Mouse (Mus musculus) G1E (cell line): ENCODE results near the gene Gm47841.

Experiments
- CTCF ChIP-seq: IDR thresholded peaks from 2 replicates; pipeline ENCODE4 v1.5.1; 2012; ENCODE audit warnings: low read depth, low read length, inconsistent platforms, mixed read lengths
- GATA1 ChIP-seq: IDR thresholded peaks from 2 replicates; pipeline ENCODE4 v1.6.1; 2012; ENCODE audit warnings: borderline replicate concordance, low read length, inconsistent platforms, mixed read lengths
- TAL1 ChIP-seq: conservative IDR thresholded peaks from 2 replicates; pipeline ENCODE4 v1.6.1; 2012; ENCODE audit warnings: low read depth, low read length, inconsistent platforms, mixed read lengths

DNA sequence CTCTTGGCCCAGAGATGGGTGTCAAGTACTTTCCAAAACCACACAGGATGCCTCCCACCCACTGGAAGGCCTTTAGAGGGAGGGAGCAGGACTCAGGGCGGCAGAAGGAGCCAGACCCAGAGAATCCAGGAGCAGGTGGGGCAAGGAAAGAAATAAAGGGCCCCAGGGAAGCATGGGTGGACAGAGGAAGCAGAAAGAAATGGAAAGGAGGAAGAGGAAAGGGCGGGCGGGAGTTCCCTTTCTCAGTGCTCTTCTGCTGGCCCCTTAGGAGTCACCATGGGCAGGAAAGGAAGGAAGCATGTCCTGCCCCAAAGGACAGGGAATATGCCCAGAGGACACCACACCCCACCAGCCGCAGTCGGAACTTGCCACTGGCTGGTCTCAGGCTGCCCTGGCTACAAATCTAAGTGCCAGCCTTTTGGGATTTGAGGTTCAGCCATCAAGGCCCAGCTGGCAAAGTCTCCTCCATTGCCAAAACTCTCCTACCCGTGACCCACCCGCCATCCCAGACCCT, 33.9 kb upstream of the Gm47841 start:
- TF ChIP-seq GATA1 = no peak
- TF ChIP-seq CTCF = no peak
- TF ChIP-seq TAL1 = no peak
